ENCODE assay signal across 8 mouse cellular contexts in the genomic region with DNA sequence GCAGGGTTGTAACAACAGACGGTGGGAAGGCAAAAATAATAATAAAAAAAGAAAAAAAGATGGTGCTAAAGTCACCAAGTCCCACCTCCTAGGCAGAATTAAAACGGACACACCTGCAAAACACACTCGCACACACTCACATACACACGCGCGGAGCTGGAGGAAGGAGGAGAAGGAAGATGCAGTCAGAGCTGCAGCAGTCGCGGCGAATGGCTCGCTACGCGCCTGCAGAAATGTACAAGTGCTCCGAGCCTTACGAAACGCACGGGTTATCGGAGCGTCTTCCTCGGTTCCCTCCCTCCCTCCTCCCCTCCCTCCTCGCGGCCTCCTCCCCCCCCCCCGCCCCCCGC.
DNase-seq lines count a peak whose midpoint lies in the region; ATAC-seq and TF ChIP-seq lines count a peak whose summit lies in the region.

No protein-coding gene starts in this region.

- no peaks in the 10 kb centered on the region for H3K9me3 ChIP-seq in ES-E14 (ENCODE audit: control insufficient read depth, insufficient read depth, low read depth, low read length)
- H3K9me3 ChIP-seq in embryonic facial prominence, embryonic 12.5 days: no peaks in the 10 kb centered on the region
- H3K9me3 ChIP-seq in intestine, embryonic 16.5 days (ENCODE audit: control insufficient read depth, low read length): no peaks in the 10 kb centered on the region
- H3K9me3 ChIP-seq in stomach, postnatal 0 days (ENCODE audit: control insufficient read depth, low read length): no peaks in the 10 kb centered on the region

- no peak for ATAC-seq in embryonic facial prominence, embryonic 12.5 days (ENCODE audit: insufficient number of reproducible peaks, insufficient read depth, low FRiP score, low TSS enrichment)
- ATAC-seq in intestine, embryonic 16.5 days: peak; percentile 47; the same call in 1 of the 2 replicates
- ATAC-seq in stomach, postnatal 0 days (ENCODE audit: low FRiP score, low TSS enrichment): no peak; the same call in 1 of the 2 replicates

- TF ChIP-seq POLR2A in heart, adult 2 months (IDR thresholded peaks at IDR 0.05; ENCODE audit: insufficient read depth, low read depth, low read length): no peak

- H3K9ac ChIP-seq in heart, adult 2 months (ENCODE audit: low read depth, low read length): no peak overlapping the region
- H3K9ac ChIP-seq in ES-E14 (ENCODE audit: insufficient read depth, low read depth, low read length, poor library complexity, severe bottlenecking): peak overlapping the region; percentile 26; the same call in 1 of the 2 replicates
- peak overlapping the region; percentile 45; the same call in 1 of the 2 replicates for H3K9ac ChIP-seq in embryonic facial prominence, embryonic 12.5 days
- H3K9ac ChIP-seq in intestine, embryonic 16.5 days (ENCODE audit: low read depth, low read length): peak overlapping the region; percentile 56
- no peak overlapping the region; the same call in 1 of the 2 replicates for H3K9ac ChIP-seq in stomach, postnatal 0 days (ENCODE audit: low read length)

- in situ Hi-C loops in ES-E14 (cut with MboI; ENCODE audit: low sequenced_read_pairs in 2 of 2, unreplicated experiment in 2 of 2): no loop called here

- H3K36me3 ChIP-seq in heart, adult 2 months (ENCODE audit: control insufficient read depth, insufficient read depth, low read length): no peaks in the 10 kb centered on the region
- H3K36me3 ChIP-seq in ES-E14 (ENCODE audit: control insufficient read depth, insufficient read depth, low read length, poor library complexity, severe bottlenecking): no peaks in the 10 kb centered on the region
- no peaks in the 10 kb centered on the region for H3K36me3 ChIP-seq in embryonic facial prominence, embryonic 12.5 days
- no peaks in the 10 kb centered on the region for H3K36me3 ChIP-seq in intestine, embryonic 16.5 days (ENCODE audit: control insufficient read depth, insufficient read depth, low read length)
- H3K36me3 ChIP-seq in stomach, postnatal 0 days (ENCODE audit: control insufficient read depth, insufficient read depth, low read length): no peaks in the 10 kb centered on the region

- H3K4me3 ChIP-seq in heart, adult 2 months: peak overlapping the region; percentile 40
- peak overlapping the region; percentile 67 to 74 for H3K4me3 ChIP-seq in ES-E14 (ENCODE audit: insufficient read depth in 1 of 2, low read depth in 1 of 2, low read length in 2 of 2, poor library complexity in 1 of 2, severe bottlenecking in 1 of 2)
- H3K4me3 ChIP-seq in embryonic facial prominence, embryonic 12.5 days: peak overlapping the region; percentile 46
- H3K4me3 ChIP-seq in intestine, embryonic 16.5 days (ENCODE audit: low read length): peak overlapping the region; percentile 54
- H3K4me3 ChIP-seq in stomach, postnatal 0 days (ENCODE audit: low read depth, low read length): peak overlapping the region; percentile 40

- WGBS in heart, adult 2 months: 1% methylated on average over 19 of the region's 23 CpGs
- under 1% methylated on average over 18 of the region's 23 CpGs for whole genome bisulfite sequencing in embryonic facial prominence, embryonic 12.5 days
- under 1% methylated on average over 19 of the region's 23 CpGs for WGBS in intestine, embryonic 16.5 days
- WGBS in stomach, postnatal 0 days: 0% methylated on average over 19 of the region's 23 CpGs

- DNase-seq in heart, adult 2 months: peak in 1 of 2 experiments; percentile 30
- DNase-seq in heart, adult 9 months (ENCODE audit: low spot score in 2 of 2): no peak
- DNase-seq in ES-E14 (ENCODE audit: low read depth, low spot score): no peak
- peak; percentile 50 for DNase-seq in mesoderm, embryonic 11.5 days (ENCODE audit: low read depth, low spot score)
- peak; percentile 25 for DNase-seq in stomach, postnatal 0 days (ENCODE audit: low spot score)
- no peak for DNase-seq in gastrocnemius, postnatal 10 days

- no peak for TF ChIP-seq EP300 in heart, adult 2 months (IDR thresholded peaks at IDR 0.05; ENCODE audit: insufficient read depth, low read depth, low read length)
- TF ChIP-seq EP300 in stomach, postnatal 0 days (optimal IDR thresholded peaks at IDR 0.05): no peak

- TF ChIP-seq CTCF in heart, adult 2 months (IDR thresholded peaks at IDR 0.05): no peak
- no peak for TF ChIP-seq CTCF in stomach, postnatal 0 days (IDR thresholded peaks at IDR 0.05; ENCODE audit: low read depth)

- H3K4me2 ChIP-seq in embryonic facial prominence, embryonic 12.5 days (replicated peaks): peak overlapping the region; percentile 87
- peak overlapping the region; percentile 90 for H3K4me2 ChIP-seq in intestine, embryonic 16.5 days (ENCODE audit: low read depth, low read length)
- peak overlapping the region; percentile 69 for H3K4me2 ChIP-seq in stomach, postnatal 0 days (replicated peaks; ENCODE audit: low read depth)

- intact Hi-C loops in heart, adult 2 months (cut with DNase I): loop anchor here (10.0 kb wide), 1 partner anchor 503 kb away; no protein-coding TSS in a partner anchor

- H3K27ac ChIP-seq in heart, adult 2 months: no peak overlapping the region
- no peak overlapping the region for H3K27ac ChIP-seq in ES-E14 (ENCODE audit: insufficient read depth, low read depth, low read length, poor library complexity, severe bottlenecking)
- H3K27ac ChIP-seq in embryonic facial prominence, embryonic 12.5 days: no peak overlapping the region
- no peak overlapping the region for H3K27ac ChIP-seq in intestine, embryonic 16.5 days (ENCODE audit: low read length)
- no peak overlapping the region for H3K27ac ChIP-seq in stomach, postnatal 0 days (replicated peaks)

- no peaks in the 10 kb centered on the region for H3K79me2 ChIP-seq in heart, adult 2 months (replicated peaks; ENCODE audit: control insufficient read depth, insufficient read depth, low read length)

- peaks cover 6% of the 10 kb centered on the region; the same call in 1 of the 2 replicates for H3K27me3 ChIP-seq in heart, adult 2 months (ENCODE audit: control insufficient read depth, insufficient read depth, low read length)
- H3K27me3 ChIP-seq in embryonic facial prominence, embryonic 12.5 days: peaks cover 92% of the 10 kb centered on the region
- H3K27me3 ChIP-seq in intestine, embryonic 16.5 days (replicated peaks; ENCODE audit: control insufficient read depth, insufficient read depth, low read length): peaks cover 65% of the 10 kb centered on the region
- peaks cover 12% of the 10 kb centered on the region; the same call in 1 of the 2 replicates for H3K27me3 ChIP-seq in stomach, postnatal 0 days (ENCODE audit: control insufficient read depth, insufficient read depth, low read length)

- H3K4me1 ChIP-seq in heart, adult 2 months (ENCODE audit: control insufficient read depth, insufficient read depth, low read length): no peaks in the 10 kb centered on the region
- peaks cover 0 to 4% of the 10 kb centered on the region in 2 experiments; a peak in 1 of 4 replicates for H3K4me1 ChIP-seq in ES-E14 (ENCODE audit: control insufficient read depth in 2 of 2, insufficient read depth in 2 of 2, low read length in 2 of 2, poor library complexity in 1 of 2)
- 0 out of 2 replicates have a peak, but pooled peaks cover 11% of the 10 kb centered on the region for H3K4me1 ChIP-seq in embryonic facial prominence, embryonic 12.5 days
- peaks cover 4% of the 10 kb centered on the region for H3K4me1 ChIP-seq in intestine, embryonic 16.5 days (ENCODE audit: control insufficient read depth, insufficient read depth, low read length)
- 0 out of 2 replicates have a peak, but pooled peaks cover 3% of the 10 kb centered on the region for H3K4me1 ChIP-seq in stomach, postnatal 0 days (replicated peaks; ENCODE audit: control insufficient read depth, insufficient read depth)

TF ChIP-seq in ES-E14, 5 proteins besides CTCF, POLR2A, EP300 and RAD21:
- no peak for TF ChIP-seq CHD2 (IDR thresholded peaks at IDR 0.05; ENCODE audit: low read depth, low read length)
- no peak for TF ChIP-seq HCFC1 (IDR thresholded peaks at IDR 0.05; ENCODE audit: borderline replicate concordance, insufficient read depth, low read length)
- TF ChIP-seq ZNF384 (IDR thresholded peaks at IDR 0.05; ENCODE audit: low read depth, low read length): no peak
- TF ChIP-seq MAFK (IDR thresholded peaks at IDR 0.05; ENCODE audit: insufficient read depth, low read depth, low read length): no peak
- no peak for TF ChIP-seq ZC3H11A (IDR thresholded peaks at IDR 0.05; ENCODE audit: borderline replicate concordance, low read depth, low read length)
TF ChIP-seq in ES-E14: peak in this region for 0.

Comparison
In these comparisons a context has a peak if more than half of its experiments do, and no peak if none do; other contexts are left out.
1. DNase-seq: peak in mesoderm, embryonic 11.5 days (single experiment) and stomach, postnatal 0 days (single experiment); none in heart, adult 9 months (0 of 2), ES-E14 (single experiment) and gastrocnemius, postnatal 10 days (single experiment).
2. H3K9ac ChIP-seq: peak in ES-E14 (single experiment), embryonic facial prominence, embryonic 12.5 days (single experiment) and intestine, embryonic 16.5 days (single experiment); none in heart, adult 2 months (single experiment) and stomach, postnatal 0 days (single experiment).
3. Peak in every context shown above with its lines, with median percentiles within 50 percentile points of each other: H3K4me3 ChIP-seq and H3K4me2 ChIP-seq.